Mouse (Mus musculus): Measurements from ENCODE around the gene Klk6.

DNA sequence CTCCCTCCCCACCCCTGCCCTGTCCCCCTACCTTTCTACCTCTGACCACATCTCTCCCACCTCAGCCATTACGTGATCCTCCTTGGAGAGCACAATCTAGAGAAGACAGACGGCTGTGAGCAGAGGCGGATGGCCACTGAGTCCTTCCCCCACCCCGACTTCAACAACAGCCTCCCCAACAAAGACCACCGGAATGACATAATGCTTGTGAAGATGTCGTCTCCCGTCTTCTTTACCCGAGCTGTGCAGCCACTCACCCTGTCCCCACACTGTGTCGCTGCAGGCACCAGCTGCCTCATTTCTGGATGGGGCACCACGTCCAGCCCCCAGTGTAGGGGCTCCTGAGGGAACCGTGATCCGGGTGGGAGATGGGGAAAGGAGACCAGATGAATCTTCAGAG lies 46.9 kb upstream of the Klk6 start:
- TF ChIP-seq GATA1 (IDR thresholded peaks at IDR 0.05; ENCODE audit: borderline replicate concordance, low read length) (no peak), FLI1 (IDR thresholded peaks at IDR 0.05; ENCODE audit: low read length) (no peak)

Measured in megakaryocyte, embryonic 14.5 days (primary cell).